Mouse (Mus musculus): ENCODE results near the gene Cpvl. TPM values are rescaled to one million over a fixed set of nuclear protein-coding genes. Genes with fewer than 3 reads are reported as not detected.

Gene Cpvl
- polyA plus RNA-seq, 1 experiment from 2014 or later: not detected

GRCm38 (mm10) chr6:53995519-53995918, 17.0 kb upstream of the Cpvl start:
- no peaks in the 10 kb centered on the region for H3K36me3 ChIP-seq

GRCm38 (mm10) chr6:53992386-53992785, 13.9 kb upstream of the Cpvl start:
- 85% methylated on average over 3 of the region's 3 CpGs for WGBS

More at GRCm38 (mm10) chr6:53995519-53995918, 17.0 kb upstream of the Cpvl start:
- no peak overlapping the region for H3K4me2 ChIP-seq (replicated peaks)
- 65% methylated on average over 4 of the region's 4 CpGs for WGBS
- H3K27ac ChIP-seq (replicated peaks): no peak overlapping the region
- H3K9me3 ChIP-seq: no peaks in the 10 kb centered on the region
- no peak for ATAC-seq (ENCODE audit: low FRiP score, low read depth)
- H3K4me3 ChIP-seq: no peak overlapping the region
- H3K27me3 ChIP-seq: no peaks in the 10 kb centered on the region
- peaks cover 6% of the 10 kb centered on the region; the same call in 1 of the 2 replicates for H3K4me1 ChIP-seq
- H3K9ac ChIP-seq (replicated peaks): no peak overlapping the region

GRCm38 (mm10) chr6:53987235-53987634, 8.8 kb upstream of the Cpvl start:
- WGBS: 92% methylated on average over 3 of the region's 3 CpGs

More at GRCm38 (mm10) chr6:53992386-53992785, 13.9 kb upstream of the Cpvl start:
- H3K4me1 ChIP-seq: peaks cover 6% of the 10 kb centered on the region; the same call in 1 of the 2 replicates
- H3K9me3 ChIP-seq: no peaks in the 10 kb centered on the region
- no peak for ATAC-seq (ENCODE audit: low FRiP score, low read depth)
- no peaks in the 10 kb centered on the region for H3K27me3 ChIP-seq
- H3K9ac ChIP-seq (replicated peaks): no peak overlapping the region
- H3K4me3 ChIP-seq: no peak overlapping the region
- no peak overlapping the region for H3K27ac ChIP-seq (replicated peaks)
- no peak overlapping the region for H3K4me2 ChIP-seq (replicated peaks)
- no peaks in the 10 kb centered on the region for H3K36me3 ChIP-seq

GRCm38 (mm10) chr6:53986273-53986985, 8.0 kb upstream of the Cpvl start:
- Histone ChIP-seq H3K36me3 (no peaks in the 10 kb centered on the region), H3K9me3 (no peaks in the 10 kb centered on the region), H3K27me3 (0 out of 2 replicates have a peak, but pooled peaks cover 2% of the 10 kb centered on the region), H3K4me1 (peaks cover 3% of the 10 kb centered on the region; the same call in 1 of the 2 replicates), H3K4me2 (replicated peaks) (no peak overlapping the region), H3K9ac (replicated peaks) (no peak overlapping the region), H3K4me3 (no peak overlapping the region), H3K27ac (replicated peaks) (no peak overlapping the region)
- no peak for ATAC-seq (ENCODE audit: low FRiP score, low read depth)
- WGBS: 74% methylated on average over 14 of the region's 14 CpGs

More at GRCm38 (mm10) chr6:53987235-53987634, 8.8 kb upstream of the Cpvl start:
- H3K4me3 ChIP-seq: no peak overlapping the region
- no peaks in the 10 kb centered on the region for H3K9me3 ChIP-seq
- no peak for ATAC-seq (ENCODE audit: low FRiP score, low read depth)
- H3K27ac ChIP-seq (replicated peaks): no peak overlapping the region
- H3K9ac ChIP-seq (replicated peaks): no peak overlapping the region
- no peaks in the 10 kb centered on the region for H3K36me3 ChIP-seq
- peaks cover 3% of the 10 kb centered on the region; the same call in 1 of the 2 replicates for H3K4me1 ChIP-seq
- no peak overlapping the region for H3K4me2 ChIP-seq (replicated peaks)
- H3K27me3 ChIP-seq: 0 out of 2 replicates have a peak, but pooled peaks cover 2% of the 10 kb centered on the region

GRCm38 (mm10) chr6:53983820-53984219, 5.3 kb upstream of the Cpvl start:
- WGBS: 86% methylated on average over 6 of the region's 6 CpGs
- no peak for ATAC-seq (ENCODE audit: low FRiP score, low read depth)

GRCm38 (mm10) chr6:53982612-53983011, 4.1 kb upstream of the Cpvl start:
- H3K27me3 ChIP-seq: 0 out of 2 replicates have a peak, but pooled peaks cover 2% of the 10 kb centered on the region
- H3K4me3 ChIP-seq: no peak overlapping the region
- no peaks in the 10 kb centered on the region for H3K9me3 ChIP-seq
- H3K4me2 ChIP-seq (replicated peaks): no peak overlapping the region
- no peak overlapping the region for H3K27ac ChIP-seq (replicated peaks)
- no peaks in the 10 kb centered on the region for H3K36me3 ChIP-seq
- H3K9ac ChIP-seq (replicated peaks): no peak overlapping the region
- WGBS: 65% methylated on average over 4 of the region's 4 CpGs
- ATAC-seq (ENCODE audit: low FRiP score, low read depth): no peak
- H3K4me1 ChIP-seq: peaks cover 3% of the 10 kb centered on the region; the same call in 1 of the 2 replicates

More at GRCm38 (mm10) chr6:53983820-53984219, 5.3 kb upstream of the Cpvl start:
- no peak overlapping the region for H3K4me2 ChIP-seq (replicated peaks)
- 0 out of 2 replicates have a peak, but pooled peaks cover 2% of the 10 kb centered on the region for H3K27me3 ChIP-seq
- no peak overlapping the region for H3K9ac ChIP-seq (replicated peaks)
- H3K4me3 ChIP-seq: no peak overlapping the region
- no peaks in the 10 kb centered on the region for H3K9me3 ChIP-seq
- H3K4me1 ChIP-seq: peaks cover 3% of the 10 kb centered on the region; the same call in 1 of the 2 replicates
- H3K27ac ChIP-seq (replicated peaks): no peak overlapping the region
- no peaks in the 10 kb centered on the region for H3K36me3 ChIP-seq

- H3K27ac ChIP-seq (replicated peaks): no peak overlapping the region
- 49% methylated on average over 9 of the region's 9 CpGs for WGBS
- ATAC-seq (ENCODE audit: low FRiP score, low read depth): no peak
- H3K9ac ChIP-seq (replicated peaks): no peak overlapping the region
- H3K4me2 ChIP-seq (replicated peaks): no peak overlapping the region
- no peaks in the 10 kb centered on the region for H3K36me3 ChIP-seq
- no peak overlapping the region for H3K4me3 ChIP-seq
- H3K9me3 ChIP-seq: no peaks in the 10 kb centered on the region
- H3K27me3 ChIP-seq: 0 out of 2 replicates have a peak, but pooled peaks cover 2% of the 10 kb centered on the region
- H3K4me1 ChIP-seq: peaks cover 3% of the 10 kb centered on the region; the same call in 1 of the 2 replicates
Observed at GRCm38 (mm10) chr6:53982047-53982600, 3.7 kb upstream of the Cpvl start.

- H3K4me3 ChIP-seq: no peak overlapping the region
- ATAC-seq (ENCODE audit: low FRiP score, low read depth): no peak
- peaks cover 3% of the 10 kb centered on the region; the same call in 1 of the 2 replicates for H3K4me1 ChIP-seq
- no peak overlapping the region for H3K4me2 ChIP-seq (replicated peaks)
- no peaks in the 10 kb centered on the region for H3K9me3 ChIP-seq
- peaks cover 2% of the 10 kb centered on the region; the same call in 1 of the 2 replicates for H3K27me3 ChIP-seq
- H3K9ac ChIP-seq (replicated peaks): no peak overlapping the region
- H3K27ac ChIP-seq (replicated peaks): no peak overlapping the region
- H3K36me3 ChIP-seq: no peaks in the 10 kb centered on the region
- WGBS: 88% methylated on average over 15 of the region's 15 CpGs
Observed at GRCm38 (mm10) chr6:53980817-53981480, 2.5 kb upstream of the Cpvl start.

GRCm38 (mm10) chr6:53974040-53974439, 4.4 kb downstream of the Cpvl start:
- ATAC-seq (ENCODE audit: low FRiP score, low read depth): no peak
- H3K9me3 ChIP-seq: no peaks in the 10 kb centered on the region
- H3K9ac ChIP-seq (replicated peaks): no peak overlapping the region
- H3K27me3 ChIP-seq: no peaks in the 10 kb centered on the region; the same call in 1 of the 2 replicates
- H3K27ac ChIP-seq (replicated peaks): no peak overlapping the region
- no peaks in the 10 kb centered on the region for H3K36me3 ChIP-seq
- 87% methylated on average over 1 of the region's 1 CpGs for WGBS
- no peak overlapping the region for H3K4me2 ChIP-seq (replicated peaks)
- no peak overlapping the region for H3K4me3 ChIP-seq
- H3K4me1 ChIP-seq: peaks cover 19% of the 10 kb centered on the region

GRCm38 (mm10) chr6:53973468-53973867, 5.0 kb downstream of the Cpvl start:
- peaks cover 21% of the 10 kb centered on the region for H3K4me1 ChIP-seq
- WGBS: 37% methylated on average over 5 of the region's 5 CpGs
- no peak overlapping the region for H3K4me3 ChIP-seq
- H3K9me3 ChIP-seq: no peaks in the 10 kb centered on the region
- H3K9ac ChIP-seq (replicated peaks): no peak overlapping the region
- H3K4me2 ChIP-seq (replicated peaks): no peak overlapping the region
- 0 out of 2 replicates have a peak, but pooled peaks have one; percentile 19 for ATAC-seq (ENCODE audit: low FRiP score, low read depth)
- no peaks in the 10 kb centered on the region; the same call in 1 of the 2 replicates for H3K27me3 ChIP-seq
- H3K36me3 ChIP-seq: no peaks in the 10 kb centered on the region
- H3K27ac ChIP-seq (replicated peaks): no peak overlapping the region

GRCm38 (mm10) chr6:53972238-53972743, 6.2 kb downstream of the Cpvl start:
- peaks cover 21% of the 10 kb centered on the region for H3K4me1 ChIP-seq
- ATAC-seq (ENCODE audit: low FRiP score, low read depth): 0 out of 2 replicates have a peak, but pooled peaks have one; percentile 30
- no peaks in the 10 kb centered on the region for H3K36me3 ChIP-seq
- 55% methylated on average over 12 of the region's 12 CpGs for WGBS
- H3K4me2 ChIP-seq (replicated peaks): no peak overlapping the region
- H3K9ac ChIP-seq (replicated peaks): no peak overlapping the region
- no peak overlapping the region for H3K4me3 ChIP-seq
- H3K9me3 ChIP-seq: no peaks in the 10 kb centered on the region
- H3K27me3 ChIP-seq: no peaks in the 10 kb centered on the region; the same call in 1 of the 2 replicates
- H3K27ac ChIP-seq (replicated peaks): peak overlapping the region; percentile 31

Measured in midbrain, embryonic 12.5 days (tissue).